Mouse (Mus musculus): ENCODE measurements around the gene Gm16503.
"Not testable (repeated sequence)": the region's sequence is repeated elsewhere in the genome, so short reads cannot be mapped to it uniquely, and the experiment has no call there.

The Gm16503 gene

GRCm38 (mm10) chr4:147539918-147540317 is at the start of gene Gm16503:
Gene Gm16503, plus strand, starts transcription at chr4:147540218.
- not testable (repeated sequence) for DNase-seq

DNA sequence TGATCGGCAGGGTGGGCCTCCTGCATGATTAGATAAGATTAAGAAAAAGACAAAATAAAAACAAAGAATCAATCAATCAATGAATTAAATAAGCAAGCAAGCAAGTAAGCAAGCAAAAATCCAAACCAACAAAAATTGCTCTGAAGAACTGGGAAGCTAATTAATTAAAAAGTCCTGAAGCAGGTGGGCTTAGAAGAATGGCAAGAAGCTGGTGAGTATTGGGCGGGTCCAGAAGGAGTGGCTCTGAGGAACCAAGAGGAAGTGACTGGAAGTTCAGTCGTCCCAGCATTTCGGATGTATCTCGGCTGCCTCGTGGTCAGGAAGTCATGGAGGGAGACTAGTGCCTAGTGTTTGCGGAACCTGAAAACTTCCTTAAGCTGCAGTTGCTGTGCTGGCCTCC is 47.9 kb upstream of the Gm16503 start, which contains the start of gene Zfp982:
Gene Zfp982, plus strand, starts transcription at position 301 of the 400 bp plus-strand sequence.
- DNase-seq: not testable (repeated sequence)

GRCm38 (mm10) chr4:147498772-147499613 is 41.0 kb upstream of the Gm16503 start:
- not testable (repeated sequence) for DNase-seq

DNA sequence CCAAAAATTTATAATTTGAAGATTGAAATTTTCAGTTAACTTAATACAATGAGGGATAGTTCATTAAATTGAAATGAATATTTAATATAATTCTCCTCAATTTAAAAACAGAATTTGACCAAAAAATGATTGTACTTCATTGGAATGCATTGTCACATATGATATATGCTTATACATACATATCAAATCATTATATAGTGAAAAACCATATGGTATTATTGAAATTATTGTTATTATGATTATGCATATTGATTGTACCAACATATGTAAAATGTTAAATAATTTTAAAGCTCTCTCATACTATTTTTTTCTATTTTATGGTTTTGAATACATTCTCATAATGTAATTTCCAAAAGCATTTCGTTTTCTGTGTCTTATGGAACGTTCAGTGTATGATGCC is 30.8 kb upstream of the Gm16503 start:
- DNase-seq: no peak

GRCm38 (mm10) chr4:147518981-147519380 is 21.0 kb upstream of the Gm16503 start:
- DNase-seq: no peak

DNA sequence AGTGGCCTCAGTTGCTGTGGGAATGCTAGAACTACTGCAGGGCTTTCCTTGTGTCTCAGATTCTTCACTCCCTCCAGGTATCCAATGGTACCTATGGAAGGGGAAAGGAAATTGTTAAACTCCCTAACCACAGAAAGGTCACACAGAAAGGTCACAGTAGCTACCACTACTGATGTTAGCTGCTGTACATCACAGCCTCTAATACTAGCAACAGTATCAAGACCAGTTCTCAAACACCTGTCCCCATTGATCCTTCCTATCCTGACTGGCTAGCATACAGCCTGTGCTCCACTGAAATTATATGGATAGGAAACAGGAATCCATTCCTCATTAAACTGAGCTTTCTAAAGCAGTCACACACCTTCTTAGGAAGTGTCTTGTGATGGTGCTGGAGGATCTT is 19.9 kb upstream of the Gm16503 start:
- no peak for DNase-seq

DNA sequence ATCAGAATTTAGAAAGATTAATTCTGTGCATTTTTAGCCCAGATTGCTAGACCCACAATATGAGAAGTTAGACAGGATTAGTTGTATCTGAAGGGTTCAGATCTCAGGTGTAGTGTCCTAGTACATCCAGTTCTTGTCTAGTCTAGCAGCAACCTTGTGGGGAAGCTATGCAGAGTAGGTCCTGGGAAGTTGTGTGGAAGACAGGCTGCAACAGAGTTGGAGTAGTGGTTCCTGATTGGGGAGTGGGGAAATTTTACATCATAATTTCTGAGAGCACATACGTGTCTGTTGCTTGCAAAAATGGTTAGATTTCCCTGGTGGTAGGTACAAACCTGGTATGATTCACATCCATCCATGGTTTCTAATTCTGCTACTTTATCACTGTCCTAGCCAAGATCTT is 14.9 kb upstream of the Gm16503 start:
- DNase-seq: no peak

- DNase-seq: no peak
These were observed 9.7 kb upstream of the Gm16503 start for GRCm38 (mm10) chr4:147530366-147530765.

DNA sequence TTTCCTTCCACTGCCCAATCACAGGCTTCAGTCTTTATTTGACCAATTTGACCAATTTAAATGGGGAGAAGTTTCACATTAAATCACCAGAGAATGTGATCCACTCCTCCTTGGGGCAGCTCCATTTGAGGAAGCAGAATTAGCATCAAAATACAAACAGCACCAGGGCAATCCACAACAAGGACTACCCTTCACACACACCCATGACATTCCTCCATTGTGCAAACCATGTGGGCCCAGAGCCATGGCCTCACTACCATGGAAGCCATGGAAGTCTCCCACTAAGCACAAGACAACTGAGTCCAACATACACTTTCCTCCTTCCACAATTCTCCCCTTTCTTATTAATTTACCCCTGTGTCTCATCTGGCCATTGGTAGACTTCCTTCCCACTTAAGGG is 4.1 kb upstream of the Gm16503 start:
- DNase-seq: not testable (repeated sequence)

GRCm38 (mm10) chr4:147537702-147538101 is 2.3 kb upstream of the Gm16503 start:
- DNase-seq: no peak

- DNase-seq: no peak
These were observed 1.1 kb downstream of the Gm16503 start for GRCm38 (mm10) chr4:147541105-147541504.

DNA sequence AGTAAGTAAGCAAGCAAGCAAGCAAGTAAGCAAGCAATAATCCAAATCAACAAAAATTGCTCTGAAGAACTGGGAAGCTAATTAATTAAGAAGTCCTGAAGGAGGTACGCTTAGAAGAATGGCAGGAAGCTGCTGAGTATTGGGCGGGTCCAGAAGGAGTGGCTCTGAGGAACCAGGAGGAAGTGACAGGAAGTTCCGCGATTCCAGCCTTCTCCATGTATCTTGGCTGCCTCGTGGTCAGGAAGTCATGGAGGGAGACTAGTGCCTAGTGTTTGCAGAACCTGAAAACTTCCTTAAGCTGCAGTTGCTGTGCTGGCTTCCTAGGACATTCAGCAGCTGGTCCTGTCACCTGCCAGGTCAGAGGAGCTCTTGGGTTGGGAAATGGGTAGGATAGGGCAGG is 13.1 kb downstream of the Gm16503 start, which contains the start of gene Zfp985:
Gene Zfp985, plus strand, starts transcription at position 207 of the 400 bp plus-strand sequence.
- not testable (repeated sequence) for DNase-seq

DNA sequence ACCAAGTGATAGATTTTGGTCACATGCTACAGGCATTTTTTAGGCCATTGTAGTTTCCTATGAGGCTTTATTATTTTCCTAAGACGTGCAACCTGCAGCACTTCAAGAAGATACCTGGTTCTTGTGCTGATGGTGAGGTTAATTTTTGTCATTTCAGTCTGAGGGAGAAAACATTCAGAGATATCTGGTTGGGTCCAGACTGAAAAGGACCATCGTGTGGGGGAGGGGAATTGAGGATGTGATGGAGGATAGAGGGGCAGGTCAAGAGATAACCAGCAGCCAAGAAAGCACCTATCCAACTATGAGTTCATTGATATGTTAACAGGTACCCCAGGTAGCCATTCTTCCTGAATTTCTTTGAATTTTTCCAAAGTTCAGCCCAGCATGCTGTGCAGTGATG is 14.3 kb downstream of the Gm16503 start:
- DNase-seq: not testable (repeated sequence)

GRCm38 (mm10) chr4:147556921-147557320 is 16.9 kb downstream of the Gm16503 start:
- not testable (repeated sequence) for DNase-seq

- DNase-seq: not testable (repeated sequence)
These were observed 18.0 kb downstream of the Gm16503 start for GRCm38 (mm10) chr4:147558011-147558410.

GRCm38 (mm10) chr4:147559096-147559495 is 19.1 kb downstream of the Gm16503 start:
- not testable (repeated sequence) for DNase-seq

DNA sequence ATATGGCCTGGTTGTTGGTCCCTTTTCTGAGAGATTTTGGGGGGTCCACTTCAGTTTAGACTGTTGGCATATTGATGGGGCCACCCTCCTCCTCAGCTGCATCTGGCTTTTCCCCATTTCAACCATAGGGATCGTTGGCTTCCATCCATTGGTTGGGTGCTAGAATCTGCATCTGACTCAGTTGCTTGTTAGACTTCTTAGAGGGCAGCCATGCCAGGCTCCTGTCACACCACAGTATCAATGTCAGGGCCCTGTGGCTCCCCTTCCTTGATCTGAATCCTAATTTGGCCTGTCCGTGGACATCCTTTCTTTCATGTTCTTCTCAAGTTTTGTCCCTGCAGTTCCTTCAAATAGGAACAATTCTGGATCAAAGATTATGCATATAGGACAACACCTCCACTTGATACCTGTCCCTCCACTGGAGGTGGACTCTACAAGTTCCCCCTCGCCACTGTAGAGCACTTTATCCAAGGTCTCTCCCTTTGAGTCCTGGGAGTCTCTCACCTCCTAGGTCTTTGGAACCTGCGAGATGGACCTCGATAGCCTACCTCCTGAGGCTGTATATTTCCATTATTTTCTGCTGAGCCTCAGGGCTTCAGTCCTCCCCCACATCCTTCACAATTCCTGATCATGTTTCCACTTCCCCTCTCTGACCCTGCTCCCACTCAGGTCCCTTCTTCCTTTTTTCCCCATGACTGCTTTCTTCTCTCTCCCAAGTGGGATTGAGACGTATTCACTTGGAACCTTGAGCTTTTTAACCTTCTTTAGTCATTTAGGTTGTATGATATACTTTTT is 25.6 kb downstream of the Gm16503 start:
- no peak for DNase-seq

DNA sequence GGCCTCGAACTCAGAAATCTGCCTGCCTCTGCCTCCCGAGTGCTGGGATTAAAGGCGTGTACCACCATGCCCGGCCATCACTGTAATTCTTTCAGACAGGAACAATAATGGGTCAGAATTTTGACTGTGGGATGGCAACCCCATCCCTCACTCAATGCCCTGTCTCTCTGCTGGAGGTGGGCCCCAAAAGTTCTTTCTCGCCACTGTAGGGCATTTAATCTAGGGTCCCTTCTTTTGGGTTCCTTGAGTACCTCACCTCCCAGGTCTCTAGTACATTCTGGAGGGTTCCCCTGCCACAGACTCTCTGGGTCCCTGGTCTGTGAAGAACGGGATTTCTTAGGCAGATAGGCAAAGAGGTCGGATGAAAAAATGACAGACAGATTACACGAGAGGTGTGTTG is 31.1 kb downstream of the Gm16503 start:
- not testable (repeated sequence) for DNase-seq

- DNase-seq: not testable (repeated sequence)
These were observed 39.4 kb downstream of the Gm16503 start for GRCm38 (mm10) chr4:147579371-147579770.

GRCm38 (mm10) chr4:147586511-147587473 is 46.8 kb downstream of the Gm16503 start:
- DNase-seq: no peak

Measured in right cerebral cortex, postnatal 25 days (tissue).